Mouse (Mus musculus) cerebellum, adult 2 months (tissue): Measurements from ENCODE around the gene Tm7sf3. TPM values are rescaled to one million over a fixed set of nuclear protein-coding genes. Genes with fewer than 3 reads are reported as not detected.

Experiments
- DNase-seq, 2 experiments: peaks; one replicate each; pipeline ENCODE4 v3.0.0; 2021
- H3K27ac ChIP-seq: fragments of 200-500 bp; 2 replicates; pipeline ENCODE4 v1.5.1; 2012; ENCODE audit warnings: low read length, control low read depth, inconsistent platforms; ENCODE audit not compliant: insufficient read depth
- H3K27me3 ChIP-seq: fragments of 200-500 bp; 2 replicates; pipeline ENCODE4 v1.6.1; 2012; ENCODE audit warnings: inconsistent platforms, mild to moderate bottlenecking, low read length, moderate library complexity; ENCODE audit not compliant: control insufficient read depth, insufficient read depth
- H3K4me1 ChIP-seq: fragments of 200-500 bp; 2 replicates; pipeline ENCODE4 v1.6.1; 2011; ENCODE audit warnings: low read length; ENCODE audit not compliant: control insufficient read depth, insufficient read depth
- H3K4me3 ChIP-seq: fragments of 200-500 bp; replicated peaks from 2 replicates; pipeline ENCODE3; 2011; ENCODE audit warnings: mild to moderate bottlenecking, low read depth, low read length, control low read depth; ENCODE audit not compliant: insufficient read depth
- CTCF ChIP-seq: fragments of 200-500 bp; IDR thresholded peaks from 2 replicates; pipeline ENCODE4 v1.5.1; 2011; ENCODE audit warnings: low read depth, mild to moderate bottlenecking, control low read depth, low read length, moderate library complexity, borderline replicate concordance; ENCODE audit not compliant: insufficient read depth
- POLR2A ChIP-seq: fragments of 200-500 bp; IDR thresholded peaks from 2 replicates; pipeline ENCODE4 v1.6.1; 2011; ENCODE audit warnings: low read length, control low read depth, borderline replicate concordance; ENCODE audit not compliant: insufficient read depth
- WGBS: fragments of 180-500 bp; shearing (Covaris S2); methylation state at CpG from one replicate; pipeline ENCODE4 v1.1.7; 2018; 5-methylcytosine and 5-hydroxymethylcytosine counted together
- polyA plus RNA-seq: library from polyadenylated mRNA; depleted of rRNA; stranded (reverse); fragments of >200 nt; gene quantifications from 2 replicates; pipeline ENCODE4 v1.2.3, GENCODE M21; 2012

The Tm7sf3 gene
- polyA plus RNA-seq, 1 experiment, result 25.2 TPM

DNA sequence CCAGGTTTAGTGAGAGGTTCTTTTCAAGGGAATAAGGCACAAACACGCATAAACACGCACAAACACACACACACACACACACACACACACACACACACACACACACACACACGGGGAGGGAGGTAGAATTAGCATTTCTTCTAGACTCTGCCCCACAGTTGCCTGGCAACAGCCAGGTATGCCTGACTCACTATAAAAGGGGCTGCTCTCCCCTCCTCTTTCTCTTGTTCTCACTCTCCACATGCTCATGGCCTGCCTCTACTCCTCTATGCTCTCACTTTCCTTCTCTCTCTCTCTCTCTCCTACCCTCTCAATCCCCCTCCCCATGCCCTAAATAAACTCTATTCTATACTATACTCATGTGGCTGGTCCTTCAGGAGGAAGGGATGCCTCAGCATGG lies 14.5 kb downstream of the Tm7sf3 start:
- DNase-seq, result no peak
- H3K4me1 ChIP-seq, result peaks cover 9% of the 10 kb centered on the region
- 69% methylated on average over 3 of the region's 3 CpGs for WGBS
- H3K27me3 ChIP-seq, result no peaks in the 10 kb centered on the region
- H3K27ac ChIP-seq, result no peak overlapping the region
- H3K4me3 ChIP-seq, result no peak overlapping the region
- TF ChIP-seq CTCF (no peak), POLR2A (no peak)

DNA sequence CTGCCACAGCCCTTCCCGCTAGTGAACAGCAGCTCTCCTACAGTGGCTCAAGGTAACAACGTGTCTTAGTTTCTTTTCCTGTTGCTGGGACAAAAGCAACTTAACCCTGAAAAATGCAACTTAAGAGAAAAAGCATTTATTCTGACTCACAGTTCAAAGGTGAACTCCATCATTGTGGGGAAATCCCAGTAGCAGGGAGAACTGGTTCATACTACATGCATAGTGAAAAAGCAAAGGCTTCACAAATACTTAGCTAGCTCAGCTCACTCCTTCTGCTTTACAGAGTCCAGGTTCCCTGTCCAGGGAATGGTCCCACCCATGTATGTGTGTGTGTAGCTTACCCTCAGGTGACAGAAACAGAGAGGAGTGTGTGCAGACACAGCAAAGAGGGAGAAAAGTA lies 26.0 kb downstream of the Tm7sf3 start:
- H3K4me3 ChIP-seq, result no peak overlapping the region
- DNase-seq, result no peak
- no peak overlapping the region for H3K27ac ChIP-seq
- no peaks in the 10 kb centered on the region for H3K27me3 ChIP-seq
- TF ChIP-seq POLR2A (no peak), CTCF (no peak)
- 93% methylated on average over 2 of the region's 2 CpGs for WGBS
- no peaks in the 10 kb centered on the region for H3K4me1 ChIP-seq

DNA sequence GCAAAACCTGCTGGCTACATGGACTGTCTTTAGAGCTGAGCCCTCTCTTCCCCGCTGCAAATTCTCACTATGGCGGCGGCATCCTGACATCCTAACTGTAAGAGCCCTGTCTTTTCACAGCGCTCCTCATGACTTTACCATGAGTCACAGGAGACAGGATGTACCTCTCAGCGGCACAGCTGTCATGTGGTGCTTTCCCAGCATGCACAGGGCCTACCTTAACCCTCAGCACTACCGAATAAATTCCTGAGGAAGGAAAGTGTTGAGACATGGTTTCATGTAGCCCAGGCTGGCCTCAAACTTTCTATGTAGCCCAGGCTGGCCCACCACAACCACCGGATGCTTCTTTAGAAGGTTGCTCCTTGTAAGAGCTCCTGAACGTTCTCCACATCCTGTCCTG lies 26.7 kb downstream of the Tm7sf3 start:
- no peak overlapping the region for H3K4me3 ChIP-seq
- no peak overlapping the region for H3K27ac ChIP-seq
- TF ChIP-seq CTCF (no peak), POLR2A (no peak)
- WGBS, result 94% methylated on average over 8 of the region's 8 CpGs
- H3K4me1 ChIP-seq, result no peaks in the 10 kb centered on the region
- no peak for DNase-seq
- no peaks in the 10 kb centered on the region for H3K27me3 ChIP-seq

DNA sequence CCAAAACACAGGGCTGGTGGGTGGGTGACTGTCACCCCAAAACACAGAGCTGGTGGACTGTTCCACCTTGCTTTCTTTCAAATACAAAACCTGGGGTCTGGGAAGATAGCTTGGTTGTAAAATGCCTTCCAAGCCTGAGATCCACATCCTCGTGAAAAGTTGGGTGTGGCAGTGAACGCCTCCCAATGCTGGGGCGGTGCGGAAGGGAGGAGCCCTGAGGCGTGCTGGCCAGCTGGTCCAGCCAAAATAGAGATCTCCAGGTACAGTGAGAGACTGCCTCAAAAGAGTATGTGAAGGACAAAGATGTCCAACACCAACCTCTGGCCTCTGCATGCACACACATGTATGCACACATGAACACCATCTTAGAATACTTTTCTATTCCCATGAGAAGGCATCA lies 28.1 kb downstream of the Tm7sf3 start:
- no peaks in the 10 kb centered on the region for H3K4me1 ChIP-seq
- no peak for DNase-seq

DNA sequence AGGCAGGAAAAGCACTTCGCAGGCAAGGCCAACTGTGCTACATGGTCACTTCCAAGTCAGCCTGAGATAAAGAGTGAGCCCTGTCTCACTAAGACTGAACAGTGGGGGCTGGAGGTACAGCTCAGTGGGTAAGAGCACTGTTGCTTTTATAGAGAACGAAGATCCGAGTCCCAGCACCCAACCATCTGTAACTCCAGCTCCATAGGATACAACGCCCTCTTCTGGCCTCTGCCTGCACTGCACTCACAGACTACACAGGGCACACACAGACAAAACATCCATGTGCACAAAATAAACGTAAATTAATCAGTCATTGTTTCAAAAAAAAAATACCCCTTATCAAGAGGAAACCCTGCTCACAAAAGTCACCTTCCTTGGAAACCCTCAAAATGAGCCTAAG lies 28.7 kb downstream of the Tm7sf3 start:
- H3K27ac ChIP-seq, result no peak overlapping the region
- WGBS, result 89% methylated on average over 5 of the region's 5 CpGs

More for the DNA sequence above, 28.1 kb downstream of the Tm7sf3 start:
- no peaks in the 10 kb centered on the region for H3K27me3 ChIP-seq
- no peak overlapping the region for H3K27ac ChIP-seq
- WGBS, result 95% methylated on average over 5 of the region's 5 CpGs
- H3K4me3 ChIP-seq, result no peak overlapping the region
- TF ChIP-seq POLR2A, result no peak
- TF ChIP-seq CTCF, result no peak

DNA sequence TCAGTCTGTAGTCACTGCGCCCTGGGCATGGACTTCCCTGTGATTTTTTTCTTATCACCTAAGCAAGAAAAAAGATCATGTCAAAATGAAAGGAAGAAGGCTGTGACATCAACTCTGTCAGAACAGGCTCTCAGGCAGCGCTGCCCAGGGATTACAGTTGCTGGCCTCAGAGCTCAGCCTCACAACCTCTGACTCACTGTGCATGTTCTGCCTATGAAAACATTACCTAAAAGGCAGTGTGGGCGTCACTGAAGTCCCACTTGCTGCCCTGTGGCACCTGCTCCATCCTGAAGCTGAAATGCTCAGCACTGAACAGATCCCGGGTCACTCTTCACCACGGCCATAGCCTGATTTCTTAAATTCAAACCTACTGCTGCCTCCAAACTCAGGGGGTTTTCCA lies 29.9 kb downstream of the Tm7sf3 start:
- WGBS, result 95% methylated on average over 5 of the region's 5 CpGs
- DNase-seq, result no peak
- Histone ChIP-seq H3K27me3 (no peaks in the 10 kb centered on the region), H3K4me3 (no peak overlapping the region), H3K4me1 (no peaks in the 10 kb centered on the region), H3K27ac (no peak overlapping the region)
- TF ChIP-seq POLR2A (no peak), CTCF (no peak)

More for the DNA sequence above, 28.7 kb downstream of the Tm7sf3 start:
- TF ChIP-seq POLR2A (no peak), CTCF (no peak)
- no peak overlapping the region for H3K4me3 ChIP-seq
- no peak for DNase-seq
- H3K4me1 ChIP-seq, result no peaks in the 10 kb centered on the region
- no peaks in the 10 kb centered on the region for H3K27me3 ChIP-seq

DNA sequence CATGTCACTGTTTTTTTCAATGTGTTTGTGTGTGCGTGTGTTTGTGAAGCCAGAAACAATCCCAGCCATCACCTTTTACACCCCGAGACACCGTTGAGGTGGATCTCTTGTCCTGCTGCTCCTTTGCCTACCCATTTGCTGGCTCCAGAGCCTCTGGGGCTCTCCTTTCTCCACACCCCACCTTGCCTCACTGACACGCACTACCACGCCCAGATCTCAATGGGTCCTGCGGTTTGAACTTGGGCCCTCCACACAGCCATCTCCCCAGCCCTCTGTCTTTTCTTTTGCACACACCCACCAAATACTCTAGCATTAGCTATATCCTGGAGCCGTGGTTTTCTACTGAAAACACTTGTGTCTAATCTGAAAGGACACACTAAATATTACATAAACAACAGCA lies 30.7 kb downstream of the Tm7sf3 start:
- DNase-seq, result no peak
- Histone ChIP-seq H3K27me3 (no peaks in the 10 kb centered on the region), H3K4me1 (no peaks in the 10 kb centered on the region), H3K4me3 (no peak overlapping the region), H3K27ac (no peak overlapping the region)
- no peak for TF ChIP-seq CTCF
- 91% methylated on average over 7 of the region's 7 CpGs for WGBS

DNA sequence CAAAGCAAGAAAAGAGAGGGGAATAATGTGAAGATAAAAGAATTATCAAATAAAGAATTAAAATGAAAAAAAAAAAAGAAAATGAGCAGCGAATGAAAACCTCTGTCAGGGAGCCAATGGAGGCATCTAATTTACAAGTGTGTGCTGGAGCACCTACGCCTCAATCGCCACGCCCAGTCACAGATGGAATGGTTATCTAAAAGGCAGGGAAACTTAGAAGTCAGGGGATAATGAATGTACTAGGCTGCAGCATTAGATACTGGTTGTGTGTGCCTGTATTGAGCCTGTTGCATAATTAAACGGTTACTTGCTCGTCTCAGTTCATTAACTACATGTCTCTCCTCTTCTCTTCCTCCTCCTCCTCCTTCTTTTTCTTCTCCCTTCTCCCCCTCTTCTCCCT lies 31.2 kb downstream of the Tm7sf3 start:
- no peaks in the 10 kb centered on the region for H3K27me3 ChIP-seq
- TF ChIP-seq CTCF (no peak), POLR2A (no peak)
- no peak for DNase-seq
- H3K4me3 ChIP-seq, result no peak overlapping the region
- WGBS, result 87% methylated on average over 6 of the region's 6 CpGs
- no peaks in the 10 kb centered on the region for H3K4me1 ChIP-seq
- H3K27ac ChIP-seq, result no peak overlapping the region

DNA sequence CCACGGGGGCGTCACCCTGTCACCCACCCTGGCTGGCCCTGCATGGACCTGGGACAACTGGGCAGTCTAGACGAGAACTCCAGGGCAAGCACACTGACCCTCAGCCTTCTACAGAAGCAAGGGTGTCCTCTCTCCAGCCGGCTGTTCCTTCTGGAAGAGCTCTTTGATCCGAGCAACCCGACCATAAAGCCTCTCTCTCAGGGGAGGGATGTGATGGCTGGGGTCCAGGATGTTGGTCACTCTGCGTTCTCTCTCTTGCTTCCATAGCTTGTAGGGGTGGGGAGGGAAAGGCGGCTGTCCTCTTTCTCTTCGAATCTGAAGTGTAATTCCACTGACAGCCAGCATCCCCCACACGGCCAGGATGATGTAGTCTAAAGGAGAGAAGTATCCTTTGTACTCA lies 39.0 kb downstream of the Tm7sf3 start:
- 30% methylated on average over 10 of the region's 10 CpGs for WGBS
- DNase-seq, result no peak
- Histone ChIP-seq H3K4me1 (no peaks in the 10 kb centered on the region), H3K27ac (no peak overlapping the region), H3K27me3 (no peaks in the 10 kb centered on the region), H3K4me3 (no peak overlapping the region)
- TF ChIP-seq POLR2A, result no peak
- TF ChIP-seq CTCF, result no peak
